Mouse (Mus musculus) limb, embryonic 14.5 days (tissue): ENCODE measurements around the gene Gm17359. TPM values are rescaled to one million over a fixed set of nuclear protein-coding genes. Genes with fewer than 3 reads are reported as not detected.

Source experiments
- ATAC-seq: fragments of 200-750 bp; cut with Nextera tagmentation; 2 replicates; pipeline ENCODE4 v1.8.0; 2017; ENCODE audit warnings: low read depth, moderate number of reproducible peaks, moderate TSS enrichment; ENCODE audit not compliant: low FRiP score
- DNase-seq: peaks from one replicate; pipeline ENCODE4 v3.0.0-alpha.2; 2015; ENCODE audit warnings: low spot score
- H3K27ac ChIP-seq: fragments of 300-500 bp; sonication (generic); replicated peaks from 2 replicates; pipeline ENCODE4 v1.5.1; 2014; ENCODE audit warnings: low read depth, mild to moderate bottlenecking, low read length, moderate library complexity, mixed read lengths
- H3K27me3 ChIP-seq: fragments of 300-500 bp; sonication (generic); 2 replicates; pipeline ENCODE4 v1.6.1; 2014; ENCODE audit warnings: low read length, mixed read lengths; ENCODE audit not compliant: control insufficient read depth, insufficient read depth
- H3K36me3 ChIP-seq: fragments of 300-500 bp; sonication (generic); 2 replicates; pipeline ENCODE4 v1.6.1; 2014; ENCODE audit warnings: mild to moderate bottlenecking, low read length, moderate library complexity, mixed read lengths; ENCODE audit not compliant: control insufficient read depth, insufficient read depth
- H3K4me1 ChIP-seq: fragments of 300-500 bp; sonication (generic); 2 replicates; pipeline ENCODE4 v1.6.1; 2014; ENCODE audit warnings: antibody characterized with exemption, low read length, mixed read lengths; ENCODE audit not compliant: control insufficient read depth, insufficient read depth
- H3K4me2 ChIP-seq: fragments of 300-500 bp; sonication (generic); replicated peaks from 2 replicates; pipeline ENCODE4 v1.6.1; 2014; ENCODE audit warnings: low read depth, mild to moderate bottlenecking, low read length, moderate library complexity; ENCODE audit not compliant: severe bottlenecking
- H3K4me3 ChIP-seq: fragments of 300-500 bp; sonication (generic); replicated peaks from 2 replicates; pipeline ENCODE4 v1.5.1; 2014; ENCODE audit warnings: low read length
- H3K9ac ChIP-seq: fragments of 300-500 bp; sonication (generic); 2 replicates; pipeline ENCODE4 v1.6.1; 2014; ENCODE audit warnings: mild to moderate bottlenecking, low read depth, low read length, moderate library complexity; ENCODE audit not compliant: severe bottlenecking
- H3K9me3 ChIP-seq: fragments of 300-500 bp; sonication (generic); 2 replicates; pipeline ENCODE4 v1.6.1; 2016; ENCODE audit warnings: low read length; ENCODE audit not compliant: control insufficient read depth
- POLR2A ChIP-seq: fragments of 200-500 bp; IDR thresholded peaks from 2 replicates; pipeline ENCODE4 v1.8.0; 2012; ENCODE audit warnings: inconsistent platforms, mild to moderate bottlenecking, moderate library complexity, borderline replicate concordance; ENCODE audit not compliant: insufficient read depth, insufficient read length; ENCODE audit errors: extremely low read depth
- WGBS: fragments of 180-500 bp; shearing (Covaris S2); extraction: QIAGEN DNeasy Blood & Tissue Kit; methylation state at CpG from one replicate; pipeline ENCODE4 v1.1.7; 2014; 5-methylcytosine and 5-hydroxymethylcytosine counted together
- polyA plus RNA-seq, 2 experiments: library from polyadenylated mRNA; depleted of rRNA in 1 of 2; stranded (reverse) in 1 of 2; unstranded in 1 of 2; fragments of >200 nt; fragmentation: Nextera tagmentation in 1 of 2; extraction: Ambion mirVana in 1 of 2; gene quantifications; 2 replicates each; pipeline versions ENCODE4 v1.2.1 to v1.2.3; 2012 to 2014

Gm17359 gene
- polyA plus RNA-seq, 2 experiments = not detected

DNA sequence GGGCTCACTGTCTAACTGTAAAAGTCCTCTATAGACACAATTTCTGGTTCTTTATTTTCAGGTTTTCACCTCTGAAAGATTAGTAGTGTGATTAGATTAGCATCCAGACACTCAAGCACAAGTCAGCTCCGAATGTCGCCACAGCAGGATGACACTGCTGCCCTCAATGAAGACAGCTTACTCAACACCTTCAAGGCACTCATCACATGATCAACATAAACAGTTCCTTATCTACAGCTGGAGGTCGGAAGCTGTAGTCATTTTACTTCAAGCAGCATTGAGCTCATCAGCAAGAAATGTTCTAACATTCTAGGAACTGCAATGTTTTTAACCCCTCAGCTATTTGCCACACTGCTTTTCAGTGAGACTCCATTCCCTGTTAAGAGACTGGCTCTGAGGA is 155.2 kb downstream of the Gm17359 start:
- 86% methylated on average over 3 of the region's 3 CpGs for WGBS
- H3K27me3 ChIP-seq = no peaks in the 10 kb centered on the region
- H3K9ac ChIP-seq = no peak overlapping the region
- H3K36me3 ChIP-seq = peaks cover 31% of the 10 kb centered on the region
- DNase-seq (no peak), ATAC-seq (no peak)
- no peak overlapping the region for H3K27ac ChIP-seq
- TF ChIP-seq POLR2A = no peak
- no peaks in the 10 kb centered on the region for H3K9me3 ChIP-seq
- H3K4me1 ChIP-seq = no peaks in the 10 kb centered on the region
- H3K4me2 ChIP-seq = no peak overlapping the region
- H3K4me3 ChIP-seq = no peak overlapping the region

DNA sequence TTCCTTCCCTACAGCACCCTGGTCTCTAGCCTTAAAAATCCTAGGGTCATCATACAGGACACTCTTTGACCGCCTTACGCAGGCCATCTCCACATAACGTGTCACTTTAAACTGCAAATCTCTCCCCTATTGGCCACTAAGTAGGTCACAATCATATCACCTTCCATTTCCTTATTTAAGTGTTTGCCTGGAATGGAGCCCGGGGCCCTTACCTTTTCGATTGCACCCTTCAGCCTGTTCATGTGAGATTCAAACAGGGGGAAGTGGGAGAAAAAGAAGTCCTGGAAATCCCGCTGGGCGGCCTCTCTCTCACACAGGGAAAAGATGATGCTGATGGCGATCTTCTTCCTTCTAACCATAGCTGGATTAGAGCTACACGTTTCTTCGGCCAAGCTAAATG is 156.6 kb downstream of the Gm17359 start:
- Histone ChIP-seq H3K4me2 (no peak overlapping the region), H3K9ac (no peak overlapping the region), H3K27me3 (no peaks in the 10 kb centered on the region), H3K4me1 (no peaks in the 10 kb centered on the region), H3K27ac (no peak overlapping the region), H3K36me3 (peaks cover 20% of the 10 kb centered on the region), H3K4me3 (no peak overlapping the region), H3K9me3 (no peaks in the 10 kb centered on the region)
- DNase-seq = no peak
- 96% methylated on average over 10 of the region's 10 CpGs for WGBS
- TF ChIP-seq POLR2A = no peak
- ATAC-seq = no peak

DNA sequence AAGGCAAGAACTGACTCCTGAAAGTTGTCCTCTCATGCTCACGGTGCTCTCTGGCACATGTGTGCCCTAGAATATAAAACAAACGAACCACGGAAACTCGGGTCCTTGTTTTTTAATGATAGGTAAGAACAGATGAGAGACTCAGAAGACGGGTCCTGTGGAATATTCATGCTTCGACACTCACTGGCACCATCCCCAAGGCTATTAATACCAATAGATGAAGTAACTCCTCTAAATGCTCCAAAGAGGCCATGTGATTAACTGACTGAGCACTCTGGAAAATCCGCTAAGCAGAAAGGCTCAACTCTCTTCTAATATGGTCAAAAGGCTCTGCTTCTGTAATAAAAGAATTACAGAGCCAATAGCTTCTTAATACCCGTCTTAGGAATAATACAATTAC is 157.6 kb downstream of the Gm17359 start:
- H3K4me3 ChIP-seq = no peak overlapping the region
- peaks cover 10% of the 10 kb centered on the region for H3K36me3 ChIP-seq
- no peak overlapping the region for H3K9ac ChIP-seq
- no peak overlapping the region for H3K4me2 ChIP-seq
- WGBS = 82% methylated on average over 8 of the region's 8 CpGs
- no peak for ATAC-seq
- H3K27ac ChIP-seq = no peak overlapping the region
- H3K27me3 ChIP-seq = no peaks in the 10 kb centered on the region
- no peaks in the 10 kb centered on the region for H3K9me3 ChIP-seq
- H3K4me1 ChIP-seq = no peaks in the 10 kb centered on the region
- no peak for DNase-seq
- no peak for TF ChIP-seq POLR2A

DNA sequence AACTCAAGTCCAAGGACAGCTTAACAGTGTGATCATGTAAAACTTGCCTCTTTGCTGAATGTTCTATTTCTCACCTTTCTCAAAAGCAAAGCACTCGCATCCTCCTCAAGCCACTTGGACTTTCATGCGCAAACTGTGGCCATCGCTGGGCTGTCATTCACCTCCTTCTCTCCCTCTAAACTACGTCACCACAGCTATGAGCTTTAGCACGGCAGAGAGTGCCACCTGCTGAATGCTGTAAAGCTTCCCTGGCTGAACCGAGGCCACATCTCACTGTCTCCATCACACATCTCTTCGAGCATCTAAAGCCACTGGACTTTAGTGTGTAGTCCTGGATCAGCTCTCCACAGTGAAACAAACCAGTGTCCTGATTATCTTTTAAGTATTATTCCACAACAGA is 158.7 kb downstream of the Gm17359 start:
- H3K4me1 ChIP-seq = no peaks in the 10 kb centered on the region
- no peak for DNase-seq
- H3K27me3 ChIP-seq = no peaks in the 10 kb centered on the region
- no peak overlapping the region for H3K4me3 ChIP-seq
- peaks cover 10% of the 10 kb centered on the region for H3K36me3 ChIP-seq
- H3K4me2 ChIP-seq = no peak overlapping the region
- no peak for TF ChIP-seq POLR2A
- no peaks in the 10 kb centered on the region for H3K9me3 ChIP-seq
- ATAC-seq = no peak
- H3K9ac ChIP-seq = no peak overlapping the region
- H3K27ac ChIP-seq = no peak overlapping the region
- WGBS = 78% methylated on average over 7 of the region's 7 CpGs

DNA sequence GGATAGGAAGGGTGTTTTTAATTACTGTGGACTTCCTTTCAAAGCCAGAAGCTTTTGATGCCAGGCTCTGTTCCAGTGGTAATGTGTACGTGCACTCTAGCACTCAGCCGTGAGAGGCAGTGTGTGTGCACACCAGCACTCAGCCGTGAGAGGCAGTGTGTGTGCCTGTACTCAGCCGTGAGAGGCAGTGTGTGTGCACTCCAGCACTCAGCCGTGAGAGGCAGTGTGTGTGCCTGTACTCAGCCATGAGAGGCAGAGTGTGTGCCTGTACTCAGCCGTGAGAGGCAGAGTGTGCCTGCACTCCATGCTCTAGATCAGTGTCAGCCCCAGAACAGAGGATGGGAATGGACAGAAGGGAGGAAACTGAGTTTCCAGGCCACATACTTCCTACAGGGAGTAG is 160.2 kb downstream of the Gm17359 start:
- no peak overlapping the region for H3K4me2 ChIP-seq
- 51% methylated on average over 6 of the region's 6 CpGs for WGBS
- H3K27me3 ChIP-seq = no peaks in the 10 kb centered on the region
- no peak overlapping the region for H3K4me3 ChIP-seq
- ATAC-seq = no peak
- H3K4me1 ChIP-seq = no peaks in the 10 kb centered on the region
- H3K9ac ChIP-seq = no peak overlapping the region
- no peak overlapping the region for H3K27ac ChIP-seq
- peaks cover 10% of the 10 kb centered on the region for H3K36me3 ChIP-seq
- DNase-seq = no peak
- TF ChIP-seq POLR2A = no peak
- H3K9me3 ChIP-seq = no peaks in the 10 kb centered on the region

DNA sequence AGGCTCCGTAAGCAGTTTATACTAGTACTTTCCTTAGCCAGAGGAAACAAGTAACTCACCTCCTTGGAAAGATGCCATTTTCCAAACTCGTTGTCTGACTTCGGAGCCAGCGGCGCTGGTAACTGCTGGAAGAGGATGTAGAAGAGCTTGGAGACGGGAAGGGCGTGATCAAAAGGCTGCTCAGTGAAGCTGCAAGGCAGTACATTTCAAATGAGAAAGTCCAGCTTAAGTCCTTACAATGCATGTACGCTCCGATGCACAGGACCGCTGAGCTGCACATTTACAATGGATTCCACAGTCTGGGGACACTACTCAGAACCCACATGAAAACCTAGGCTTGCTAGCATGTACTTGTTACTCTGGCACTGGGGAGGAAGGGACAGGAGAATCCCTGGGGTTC is 163.8 kb downstream of the Gm17359 start:
- ATAC-seq (no peak), DNase-seq (no peak)
- no peaks in the 10 kb centered on the region for H3K4me1 ChIP-seq
- no peak for TF ChIP-seq POLR2A
- no peak overlapping the region for H3K27ac ChIP-seq
- peaks cover 14% of the 10 kb centered on the region; the same call in 1 of the 2 replicates for H3K36me3 ChIP-seq
- H3K4me2 ChIP-seq = no peak overlapping the region
- H3K9ac ChIP-seq = no peak overlapping the region
- H3K4me3 ChIP-seq = no peak overlapping the region
- WGBS = 82% methylated on average over 10 of the region's 10 CpGs
- H3K27me3 ChIP-seq = no peaks in the 10 kb centered on the region
- H3K9me3 ChIP-seq = no peaks in the 10 kb centered on the region
